In the genomic region with DNA sequence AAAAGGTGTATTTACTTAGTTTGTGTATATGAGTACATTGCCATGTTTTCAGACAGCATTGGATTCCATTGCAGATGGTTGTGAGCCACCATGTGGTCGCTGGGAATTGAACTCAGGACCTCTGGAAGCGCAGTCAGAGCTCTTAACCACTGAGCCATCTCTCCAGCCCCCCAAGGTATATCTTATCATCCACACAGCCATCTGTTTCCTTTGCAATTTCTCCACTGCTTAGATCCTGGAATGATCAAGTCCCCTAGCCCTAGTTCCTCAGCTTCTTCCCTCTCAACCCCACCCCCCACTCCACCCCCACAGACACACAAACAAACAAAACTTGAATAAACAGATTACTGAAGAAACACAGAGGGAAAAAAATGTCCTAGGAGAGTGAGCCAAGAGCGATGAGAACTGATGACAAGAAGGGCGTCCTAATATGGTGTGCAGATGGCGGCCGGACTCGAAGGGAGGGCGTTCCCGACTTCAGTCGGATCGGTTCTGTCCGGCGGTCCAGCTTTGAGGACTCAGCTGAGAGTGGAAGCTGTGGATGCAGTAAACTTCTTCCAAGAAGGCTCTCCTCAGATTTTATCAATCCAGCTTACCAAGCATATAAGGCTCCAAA, we compare ENCODE assay signal across 14 mouse cellular contexts.
DNase-seq lines count a peak whose midpoint lies in the region; ATAC-seq and TF ChIP-seq lines count a peak whose summit lies in the region.
"Had no signal": no experiment of that assay in that cellular context is flagged by ENCODE, and none has a peak within 500 bp of the region (broad histone marks: within the 10 kb centered on the region; RNA-seq: fewer than 3 reads in every experiment).

No protein-coding gene starts in this region.

- 68% methylated on average over 13 of the region's 13 CpGs for WGBS in heart, adult 2 months
- 77% methylated on average over 13 of the region's 13 CpGs for WGBS in heart, embryonic 11.5 days (ENCODE audit: insufficient replicate concordance)
- whole genome bisulfite sequencing in lung, embryonic 14.5 days, result 60% methylated on average over 13 of the region's 13 CpGs
- 67% methylated on average over 13 of the region's 13 CpGs for WGBS in stomach, embryonic 15.5 days

- no peaks in the 10 kb centered on the region for H3K36me3 ChIP-seq in heart, adult 2 months (ENCODE audit: control insufficient read depth, insufficient read depth, low read length)
- H3K36me3 ChIP-seq in heart, embryonic 11.5 days (ENCODE audit: control insufficient read depth, insufficient read depth, low read length), result no peaks in the 10 kb centered on the region
- H3K36me3 ChIP-seq in lung, embryonic 14.5 days (ENCODE audit: insufficient read depth), result no peaks in the 10 kb centered on the region
- H3K36me3 ChIP-seq in stomach, embryonic 15.5 days, result no peaks in the 10 kb centered on the region
- H3K36me3 ChIP-seq: forebrain, embryonic 12.5 days; limb, embryonic 13.5 days had no signal

- intact Hi-C loops in heart, adult 2 months (cut with DNase I), result no loop called here

- no peak overlapping the region for H3K4me3 ChIP-seq in heart, adult 2 months
- H3K4me3 ChIP-seq in heart, embryonic 11.5 days (ENCODE audit: low read depth, low read length), result no peak overlapping the region
- H3K4me3 ChIP-seq in lung, embryonic 14.5 days (ENCODE audit: low read depth, low read length), result no peak overlapping the region
- no peak overlapping the region for H3K4me3 ChIP-seq in stomach, embryonic 15.5 days (replicated peaks)
- H3K4me3 ChIP-seq: forebrain, embryonic 12.5 days; limb, embryonic 13.5 days had no signal

- no peaks in the 10 kb centered on the region for H3K79me2 ChIP-seq in heart, adult 2 months (replicated peaks; ENCODE audit: control insufficient read depth, insufficient read depth, low read length)

- no peak for TF ChIP-seq EP300 in heart, adult 2 months (IDR thresholded peaks at IDR 0.05; ENCODE audit: insufficient read depth, low read depth, low read length)

- no peaks in the 10 kb centered on the region for H3K9me3 ChIP-seq in heart, embryonic 11.5 days (replicated peaks; ENCODE audit: control insufficient read depth, low read length)
- no peaks in the 10 kb centered on the region for H3K9me3 ChIP-seq in lung, embryonic 14.5 days (ENCODE audit: low read depth, low read length)
- H3K9me3 ChIP-seq in stomach, embryonic 15.5 days, result no peaks in the 10 kb centered on the region
- H3K9me3 ChIP-seq: forebrain, embryonic 12.5 days; limb, embryonic 13.5 days had no signal

- no peak overlapping the region for H3K4me2 ChIP-seq in heart, embryonic 11.5 days
- no peak overlapping the region for H3K4me2 ChIP-seq in lung, embryonic 14.5 days
- H3K4me2 ChIP-seq in stomach, embryonic 15.5 days, result no peak overlapping the region
- H3K4me2 ChIP-seq: forebrain, embryonic 12.5 days; limb, embryonic 13.5 days had no signal

- no peak for TF ChIP-seq CTCF in heart, adult 2 months (IDR thresholded peaks at IDR 0.05)
- TF ChIP-seq CTCF in lung, embryonic 14.5 days (IDR thresholded peaks at IDR 0.05; ENCODE audit: low read depth), result no peak

- TF ChIP-seq POLR2A in heart, adult 2 months (IDR thresholded peaks at IDR 0.05; ENCODE audit: insufficient read depth, low read depth, low read length), result no peak

- DNase-seq in heart, adult 2 months, result peak; percentile 55 to 75
- peak; percentile 34 for DNase-seq in gastrocnemius, postnatal 25 days
- DNase-seq in lung, embryonic 14.5 days, result peak; percentile 81
- DNase-seq in cerebellum, postnatal 4 days (ENCODE audit: low spot score in 2 of 2), result no peak
- no peak for DNase-seq in thymus, postnatal 36 days
- DNase-seq in thymus, postnatal 4 days, result no peak
- DNase-seq: B cell, adult 2 months; cerebellum, adult 2 months; layer of hippocampus, adult 9-11 months had no signal

- peak overlapping the region; percentile 22; the same call in 1 of the 2 replicates for H3K27ac ChIP-seq in heart, adult 2 months
- H3K27ac ChIP-seq in heart, embryonic 11.5 days (ENCODE audit: low read depth, low read length), result no peak overlapping the region
- H3K27ac ChIP-seq in lung, embryonic 14.5 days (ENCODE audit: low read depth), result peak overlapping the region; percentile 67
- H3K27ac ChIP-seq in stomach, embryonic 15.5 days, result peak overlapping the region; percentile 44
- H3K27ac ChIP-seq: forebrain, embryonic 12.5 days; limb, embryonic 13.5 days had no signal

- H3K9ac ChIP-seq in heart, adult 2 months (ENCODE audit: low read depth, low read length), result no peak overlapping the region
- no peak overlapping the region for H3K9ac ChIP-seq in heart, embryonic 11.5 days (ENCODE audit: low read depth, low read length)
- no peak overlapping the region for H3K9ac ChIP-seq in lung, embryonic 14.5 days
- H3K9ac ChIP-seq in stomach, embryonic 15.5 days, result no peak overlapping the region
- H3K9ac ChIP-seq: forebrain, embryonic 12.5 days; limb, embryonic 13.5 days had no signal

- peaks cover 21% of the 10 kb centered on the region for H3K4me1 ChIP-seq in heart, adult 2 months (ENCODE audit: control insufficient read depth, insufficient read depth, low read length)
- peaks cover 18% of the 10 kb centered on the region for H3K4me1 ChIP-seq in heart, embryonic 11.5 days (ENCODE audit: control insufficient read depth, insufficient read depth, low read length)
- H3K4me1 ChIP-seq in lung, embryonic 14.5 days (ENCODE audit: insufficient read depth), result peaks cover 22% of the 10 kb centered on the region; the same call in 1 of the 2 replicates
- H3K4me1 ChIP-seq in stomach, embryonic 15.5 days, result peaks cover 30% of the 10 kb centered on the region

- H3K27me3 ChIP-seq in heart, adult 2 months (ENCODE audit: control insufficient read depth, insufficient read depth, low read length), result no peaks in the 10 kb centered on the region
- H3K27me3 ChIP-seq in heart, embryonic 11.5 days (ENCODE audit: control insufficient read depth, insufficient read depth, low read length), result no peaks in the 10 kb centered on the region
- H3K27me3 ChIP-seq in lung, embryonic 14.5 days (ENCODE audit: insufficient read depth, low read length), result no peaks in the 10 kb centered on the region
- H3K27me3 ChIP-seq in stomach, embryonic 15.5 days (replicated peaks), result no peaks in the 10 kb centered on the region
- H3K27me3 ChIP-seq: forebrain, embryonic 12.5 days; limb, embryonic 13.5 days; Patski had no signal

- no peak for ATAC-seq in heart, embryonic 11.5 days (replicated peaks; ENCODE audit: insufficient number of reproducible peaks, low FRiP score, low TSS enrichment)
- ATAC-seq in lung, embryonic 14.5 days (ENCODE audit: insufficient read depth), result peak; percentile 62
- ATAC-seq in stomach, embryonic 15.5 days (ENCODE audit: insufficient read depth, low FRiP score, low read depth), result peak; percentile 40; the same call in 1 of the 2 replicates

Comparison
In these comparisons a context has a peak if more than half of its experiments do, and no peak if none do; other contexts are left out.
1. DNase-seq: peak in heart, adult 2 months (2 of 2), gastrocnemius, postnatal 25 days (single experiment) and lung, embryonic 14.5 days (single experiment); none in cerebellum, postnatal 4 days (0 of 2), thymus, postnatal 36 days (0 of 2) and thymus, postnatal 4 days (single experiment).